Mouse (Mus musculus): ENCODE measurements around the gene Gm136. TPM values are rescaled to one million over a fixed set of nuclear protein-coding genes. Genes with fewer than 3 reads are reported as not detected.
"Not testable (repeated sequence)": the region's sequence is repeated elsewhere in the genome, so short reads cannot be mapped to it uniquely, and the experiment has no call there.

Gene Gm136
- total RNA-seq (2014; fragmentation: Nextera tagmentation), result not detected in 2 replicates
- total RNA-seq (2017), result not detected in 2 replicates

DNA sequence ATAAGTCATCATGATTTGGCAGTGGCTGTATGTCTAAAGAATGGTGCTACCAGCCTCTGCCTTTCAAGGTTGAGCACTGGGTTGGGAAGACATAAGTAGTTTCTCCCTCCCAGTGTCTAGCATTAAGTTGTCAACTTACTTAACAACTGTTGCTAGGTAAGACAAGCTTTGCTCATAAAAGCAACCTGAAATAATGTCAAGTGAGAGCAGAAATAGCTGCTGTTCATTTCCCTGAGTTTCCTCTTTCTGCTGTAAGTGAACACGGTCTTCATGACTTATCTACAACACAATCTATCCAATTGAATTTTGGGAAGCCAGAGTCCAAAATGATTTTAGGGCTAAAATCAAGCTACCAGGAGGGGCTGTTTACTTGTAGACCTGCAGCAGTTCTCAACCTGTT is at the start of gene Gm136:
TSS of gene Gm136 (minus strand) at position 101 of the 400 bp plus-strand sequence.
- no peak for ATAC-seq (replicated peaks; ENCODE audit: low FRiP score, low TSS enrichment, poor library complexity, severe bottlenecking)

DNA sequence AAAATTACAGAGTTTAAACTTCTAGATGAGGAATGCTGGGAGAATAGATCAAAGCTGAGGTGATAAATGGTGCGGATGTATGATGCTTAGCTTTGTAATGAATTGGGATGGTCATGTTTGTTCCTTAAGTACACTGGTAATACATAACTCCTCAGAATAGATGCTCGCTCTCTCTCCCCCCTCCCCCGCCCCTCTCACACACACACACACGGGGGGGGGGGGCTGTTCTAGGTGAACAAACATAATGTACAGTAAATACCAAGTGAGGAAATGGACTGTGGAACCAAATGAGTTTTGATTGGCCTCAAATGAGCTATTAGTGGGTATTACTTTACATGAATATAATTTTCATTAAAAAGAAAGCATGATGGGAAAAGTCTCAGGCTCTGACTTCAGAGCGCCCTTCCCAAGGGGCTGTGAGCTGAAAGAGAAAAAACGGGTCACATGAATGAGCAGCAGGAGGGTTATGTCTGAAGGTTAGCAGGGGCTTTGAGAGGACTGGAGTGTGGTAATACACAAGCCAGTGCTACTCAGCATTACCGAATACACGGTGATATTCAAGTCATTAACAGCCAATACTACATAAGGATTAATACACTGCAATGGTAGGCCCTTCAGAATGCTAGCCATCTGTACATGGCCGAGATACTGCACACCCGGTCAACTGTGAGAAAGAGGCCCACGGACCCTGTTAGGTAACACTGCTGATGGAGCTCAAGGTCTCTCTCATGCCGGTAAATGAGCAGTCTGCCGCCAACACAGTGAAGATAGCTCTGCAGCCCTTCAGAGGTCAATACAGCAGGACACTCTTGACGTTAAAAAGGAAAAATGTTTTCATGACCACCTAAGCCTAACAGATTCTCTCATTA is 45.3 kb upstream of the Gm136 start:
- ATAC-seq (replicated peaks; ENCODE audit: low FRiP score, low TSS enrichment, poor library complexity, severe bottlenecking), result no peak

DNA sequence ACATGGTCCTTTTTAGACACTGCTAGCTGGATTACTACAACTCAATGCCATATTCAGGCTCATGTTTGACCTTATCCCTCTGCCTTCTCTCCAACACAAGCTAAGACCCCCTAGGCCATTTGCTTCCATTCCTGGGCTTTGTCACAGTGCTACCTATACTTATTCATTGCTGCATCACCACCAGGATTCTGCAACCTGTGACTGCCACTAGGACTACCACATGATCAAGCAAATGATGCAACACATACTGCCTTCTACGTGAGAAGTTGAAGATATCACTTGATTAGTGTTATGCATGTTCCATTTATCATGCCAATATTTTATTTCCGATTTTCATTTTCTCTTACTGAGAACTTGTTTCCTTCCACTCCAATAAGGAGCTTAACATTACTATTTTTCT is 41.9 kb upstream of the Gm136 start:
- no peak for ATAC-seq (replicated peaks; ENCODE audit: low FRiP score, low TSS enrichment, poor library complexity, severe bottlenecking)

DNA sequence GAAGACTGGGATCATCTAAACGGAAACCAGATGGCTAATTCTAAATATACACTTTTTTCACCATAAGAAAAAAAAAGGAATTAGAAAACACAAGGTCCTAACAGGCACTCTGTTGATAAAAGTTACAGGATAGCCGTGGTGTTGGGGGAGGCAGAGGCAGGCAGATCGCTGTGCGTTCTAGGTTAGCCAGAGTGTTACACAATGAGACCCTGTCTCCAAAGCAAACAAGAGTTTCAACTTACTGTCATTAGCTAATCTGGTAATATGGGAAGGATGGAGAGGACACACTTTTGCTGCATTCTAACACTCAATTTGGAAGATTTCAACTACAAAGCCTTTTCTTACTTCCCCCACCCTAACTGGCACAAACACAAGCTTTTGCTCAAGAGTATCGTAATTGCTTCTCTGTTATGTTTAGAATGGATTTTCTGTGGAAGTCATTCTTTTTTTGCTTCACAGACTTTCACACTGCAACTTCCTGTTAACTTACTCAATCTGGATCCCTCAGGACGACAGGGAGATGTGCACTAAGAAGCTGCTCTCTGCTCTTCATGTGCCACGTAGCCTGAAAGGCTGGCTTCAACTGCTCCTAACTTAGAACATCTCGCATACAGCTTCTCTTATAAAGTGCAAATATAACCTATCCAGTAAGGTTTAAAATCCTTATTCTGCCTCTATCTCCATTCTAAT is 41.4 kb upstream of the Gm136 start:
- no peak for ATAC-seq (replicated peaks; ENCODE audit: low FRiP score, low TSS enrichment, poor library complexity, severe bottlenecking)

DNA sequence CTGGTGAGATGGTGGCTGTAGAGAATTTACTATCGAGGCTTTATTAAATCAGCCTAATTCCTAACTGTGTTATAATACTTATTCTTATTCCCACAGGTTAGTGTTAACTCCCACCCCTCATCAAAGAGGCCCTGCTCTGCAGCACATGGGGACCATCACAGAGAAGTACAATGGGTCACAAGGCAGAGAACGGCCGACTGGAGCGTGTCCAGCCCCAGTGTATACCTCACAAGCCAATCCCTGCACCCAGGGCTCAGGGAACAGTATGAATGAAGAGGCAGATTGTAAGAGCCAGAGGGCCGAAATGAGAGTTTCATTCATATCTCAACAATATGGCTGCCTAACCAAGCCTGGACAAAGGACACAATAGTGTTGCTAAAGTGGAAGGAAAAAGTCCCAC is 40.2 kb upstream of the Gm136 start:
- ATAC-seq (replicated peaks; ENCODE audit: low FRiP score, low TSS enrichment, poor library complexity, severe bottlenecking), result no peak

GRCm38 (mm10) chr4:34786476-34786875 is 30.4 kb upstream of the Gm136 start:
- no peak for ATAC-seq (replicated peaks; ENCODE audit: low FRiP score, low TSS enrichment, poor library complexity, severe bottlenecking)

DNA sequence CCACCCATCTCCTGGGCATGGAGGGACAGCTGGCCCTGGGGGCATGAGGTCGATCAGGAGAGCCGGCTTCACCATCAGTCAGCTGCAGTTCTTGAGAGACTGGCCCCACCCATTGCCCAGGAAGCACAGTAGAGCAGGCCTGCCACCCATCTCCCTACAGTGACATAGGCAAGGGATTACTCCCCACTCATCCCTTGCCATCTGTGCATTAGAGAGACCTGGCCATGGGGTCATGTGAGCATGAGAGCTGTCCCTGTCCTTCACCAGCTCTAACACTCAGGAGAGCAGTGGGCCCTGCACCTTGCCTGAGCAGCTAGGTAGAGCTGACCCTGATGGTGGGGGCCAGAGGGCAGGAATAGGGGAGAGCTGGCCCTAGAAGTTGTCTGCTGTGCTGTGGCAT is 29.6 kb upstream of the Gm136 start:
- no peak for ATAC-seq (replicated peaks; ENCODE audit: low FRiP score, low TSS enrichment, poor library complexity, severe bottlenecking)

DNA sequence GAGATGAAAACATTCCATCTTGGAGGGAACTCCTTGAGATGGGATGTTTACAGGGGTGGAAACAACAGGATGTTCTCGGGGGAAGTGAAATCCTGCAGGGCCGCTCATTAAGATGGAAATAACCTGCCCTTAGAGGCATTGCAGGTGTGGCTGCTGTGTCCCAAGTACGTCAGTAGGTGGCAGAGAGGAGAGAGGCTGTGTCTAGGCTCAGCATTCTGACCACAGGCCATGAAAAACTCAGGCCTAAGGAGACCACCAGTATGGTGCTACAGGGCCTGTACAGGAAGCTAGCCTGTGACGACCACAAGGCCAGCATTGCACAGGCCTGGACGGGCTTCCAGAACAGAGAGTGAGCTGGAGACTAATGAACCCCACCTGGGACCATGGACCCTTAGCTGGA is 28.8 kb upstream of the Gm136 start:
- ATAC-seq (replicated peaks; ENCODE audit: low FRiP score, low TSS enrichment, poor library complexity, severe bottlenecking), result 0 out of 2 replicates have a peak, but pooled peaks have one; percentile 28

DNA sequence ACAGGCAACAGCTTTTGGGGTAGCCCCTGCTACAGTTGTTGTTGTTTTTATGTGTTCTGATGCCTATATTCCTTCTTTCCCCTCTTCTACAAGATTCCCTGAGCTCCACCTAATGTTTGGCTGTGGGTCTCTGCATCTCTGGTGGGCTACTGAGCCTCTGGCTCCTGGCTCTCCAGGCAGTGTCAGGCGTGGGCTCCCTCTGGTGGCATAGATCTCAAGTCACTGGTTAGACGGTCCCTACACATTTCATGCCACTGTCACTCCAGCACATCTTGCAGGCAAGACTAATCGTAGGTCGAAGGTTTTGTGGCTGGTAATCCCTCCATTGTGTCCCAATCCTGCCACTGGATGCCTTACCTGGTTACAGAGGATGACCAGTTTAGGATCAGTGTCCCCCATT is 26.7 kb upstream of the Gm136 start:
- ATAC-seq (replicated peaks; ENCODE audit: low FRiP score, low TSS enrichment, poor library complexity, severe bottlenecking), result no peak

GRCm38 (mm10) chr4:34777677-34778527 is 21.8 kb upstream of the Gm136 start, which contains the start of gene Smim8:
TSS of gene Smim8 (minus strand) at chr4:34778423.
- peak; percentile 93 for ATAC-seq (replicated peaks; ENCODE audit: low FRiP score, low TSS enrichment, poor library complexity, severe bottlenecking)

GRCm38 (mm10) chr4:34771652-34772371 is 15.7 kb upstream of the Gm136 start:
- no peak for ATAC-seq (replicated peaks; ENCODE audit: low FRiP score, low TSS enrichment, poor library complexity, severe bottlenecking)

DNA sequence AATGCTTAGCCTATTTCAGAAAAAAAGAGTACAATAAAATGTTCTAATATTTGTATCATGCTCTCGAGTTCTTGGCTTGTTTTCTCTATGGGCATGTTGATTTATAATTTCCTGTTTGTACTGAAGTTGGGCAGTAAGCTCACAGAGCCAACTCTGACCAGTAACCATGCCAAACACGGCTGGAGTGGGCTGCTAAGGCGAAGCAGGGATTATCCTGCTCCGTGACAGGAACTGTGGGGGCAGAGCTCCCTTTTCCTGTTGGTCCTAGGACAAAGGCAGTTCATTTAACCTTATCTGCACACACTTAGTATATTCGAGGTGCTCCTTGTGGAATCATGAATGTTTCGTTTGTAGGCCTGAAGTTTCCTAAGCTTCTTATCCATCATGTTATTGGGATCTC is 6.8 kb downstream of the Gm136 start:
- ATAC-seq (replicated peaks; ENCODE audit: low FRiP score, low TSS enrichment, poor library complexity, severe bottlenecking), result no peak

- ATAC-seq (replicated peaks; ENCODE audit: low FRiP score, low TSS enrichment, poor library complexity, severe bottlenecking), result no peak
Measured at GRCm38 (mm10) chr4:34734461-34734860, 21.6 kb downstream of the Gm136 start.

GRCm38 (mm10) chr4:34733415-34733814 is 22.6 kb downstream of the Gm136 start:
- not testable (repeated sequence) for ATAC-seq (replicated peaks; ENCODE audit: low FRiP score, low TSS enrichment, poor library complexity, severe bottlenecking)

- peak; percentile 98 for ATAC-seq (replicated peaks; ENCODE audit: low FRiP score, low TSS enrichment, poor library complexity, severe bottlenecking)
Measured at GRCm38 (mm10) chr4:34729851-34730341, 26.2 kb downstream of the Gm136 start, which contains the start of gene Cfap206. TSS of gene Cfap206 (minus strand) at chr4:34730206.

DNA sequence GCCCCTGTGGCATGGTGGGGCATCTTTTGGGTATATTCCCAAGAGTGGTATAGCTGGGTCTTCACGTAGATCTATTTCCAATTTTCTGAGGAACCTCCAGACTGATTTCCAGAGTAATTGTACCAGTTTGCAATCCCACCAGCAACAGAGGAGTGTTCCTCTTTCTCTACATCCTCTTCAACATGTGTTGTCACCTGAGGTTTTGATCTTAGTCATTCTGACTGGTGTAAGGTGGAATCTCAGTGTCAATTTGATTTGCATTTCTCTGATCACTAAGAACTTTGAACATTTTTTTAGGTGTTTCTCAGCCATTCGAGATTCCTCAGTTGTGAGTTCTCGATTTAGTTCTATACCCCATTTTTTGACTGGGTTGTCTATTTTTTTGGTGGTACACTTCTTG is 30.4 kb downstream of the Gm136 start:
- ATAC-seq (replicated peaks; ENCODE audit: low FRiP score, low TSS enrichment, poor library complexity, severe bottlenecking), result not testable (repeated sequence)

GRCm38 (mm10) chr4:34724306-34724705 is 31.8 kb downstream of the Gm136 start:
- ATAC-seq (replicated peaks; ENCODE audit: low FRiP score, low TSS enrichment, poor library complexity, severe bottlenecking), result no peak

- ATAC-seq (replicated peaks; ENCODE audit: low FRiP score, low TSS enrichment, poor library complexity, severe bottlenecking), result no peak
Measured at GRCm38 (mm10) chr4:34723186-34723585, 32.9 kb downstream of the Gm136 start.

Measured in megakaryocyte-erythroid progenitor cell, adult 5-6 weeks (primary cell).